Mouse (Mus musculus) mesoderm, embryonic 11.5 days (tissue): ENCODE data around the gene Krt79.

Experiments used
- DNase-seq: peaks from one replicate; pipeline ENCODE4 v3.0.0-alpha.2; 2012; ENCODE audit warnings: low read depth, low spot score

Gene Krt79

GRCm38 (mm10) chr15:101940274-101940829 is at the start of gene Krt79:
Krt79 (minus strand) TSS chr15:101940324.
- DNase-seq = no peak

DNA sequence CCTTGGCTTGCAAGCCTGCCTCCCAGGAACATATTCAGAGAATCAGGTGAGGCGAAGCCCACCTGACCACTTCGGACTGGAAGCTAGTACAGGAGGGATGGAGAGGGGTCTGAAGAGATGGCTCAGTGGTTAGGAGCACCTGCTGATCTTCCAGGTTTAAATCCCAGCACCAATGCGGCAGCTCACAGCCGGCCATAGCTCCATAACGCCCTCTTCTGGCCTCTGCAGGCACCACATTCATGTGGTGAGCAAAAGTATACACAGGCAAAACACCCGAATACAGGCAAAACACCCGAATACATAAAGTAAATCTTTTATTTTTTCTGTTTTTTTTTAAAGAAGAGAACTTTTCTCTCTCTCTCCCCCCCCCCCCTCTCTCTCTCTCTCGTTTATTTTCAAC is 48.6 kb upstream of the Krt79 start:
- DNase-seq = no peak

DNA sequence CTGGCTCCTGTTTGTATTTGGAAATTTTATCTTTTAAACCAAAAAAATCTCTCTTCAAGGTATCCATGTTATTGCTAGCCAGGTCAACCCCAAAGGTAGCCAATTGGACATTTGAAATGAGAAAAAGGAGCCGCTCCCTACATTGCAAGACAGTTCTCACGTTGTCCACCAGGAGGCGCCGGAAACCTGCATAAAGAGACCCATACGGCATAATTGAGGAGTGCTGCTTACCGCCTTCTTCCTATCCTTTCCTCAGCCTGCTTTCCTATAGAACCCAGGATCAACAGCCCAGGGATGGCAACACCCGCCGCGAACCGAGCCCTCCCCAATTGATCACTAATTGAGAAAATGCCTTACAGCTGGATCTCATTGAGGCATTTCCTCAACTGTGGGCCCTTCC is 48.0 kb upstream of the Krt79 start:
- DNase-seq = peak; percentile 87

DNA sequence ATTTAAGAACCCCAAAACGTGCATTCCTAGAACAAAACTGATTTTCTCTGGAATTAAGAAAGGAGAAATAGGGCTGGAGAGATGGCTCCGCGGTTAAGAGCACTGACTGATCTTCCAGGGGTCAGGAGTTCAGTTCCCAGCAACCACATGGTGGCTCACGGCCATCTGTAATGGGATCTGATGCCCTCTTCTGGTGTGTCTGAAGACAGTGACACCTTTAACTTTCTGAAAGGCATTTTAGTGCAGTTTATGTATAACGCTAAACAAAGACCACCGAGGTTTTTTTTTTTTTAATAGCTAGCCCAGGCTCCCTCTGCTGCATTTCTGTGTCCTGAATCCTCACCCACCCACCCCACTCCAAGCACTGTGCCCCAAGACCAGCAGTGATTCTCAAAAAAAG is 44.6 kb upstream of the Krt79 start:
- no peak for DNase-seq

DNA sequence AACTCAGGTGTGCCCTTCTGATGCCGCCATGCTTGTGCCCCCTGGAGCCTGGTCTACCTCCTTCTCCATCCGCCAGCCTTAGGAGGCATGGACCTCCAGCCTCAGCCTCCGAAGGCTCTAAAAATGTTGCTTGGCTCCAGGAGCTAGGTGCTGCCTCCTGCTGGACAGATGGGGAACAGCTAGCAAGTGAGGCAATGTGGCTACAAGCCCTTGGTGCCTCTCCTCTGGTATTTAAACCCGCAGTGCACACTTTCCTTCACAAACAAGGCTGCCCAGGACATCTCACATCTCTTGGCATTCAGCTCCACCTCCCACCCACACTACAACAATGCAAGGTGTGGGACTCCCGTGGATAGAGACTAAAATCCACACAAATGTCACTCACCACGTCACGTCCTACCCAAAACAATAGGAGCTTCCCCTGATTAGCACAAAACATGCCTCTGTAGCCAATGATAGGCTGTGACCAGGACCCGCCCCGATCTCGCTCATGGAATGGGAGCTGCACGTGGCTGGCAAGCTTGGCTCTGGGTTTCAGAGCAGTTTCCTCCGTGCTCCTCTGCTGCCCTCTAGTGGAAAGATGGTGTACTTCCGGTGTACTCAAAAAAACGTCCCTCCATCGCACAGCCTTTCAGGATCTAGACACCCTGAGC is 44.0 kb upstream of the Krt79 start:
- DNase-seq = peak; percentile 97

DNA sequence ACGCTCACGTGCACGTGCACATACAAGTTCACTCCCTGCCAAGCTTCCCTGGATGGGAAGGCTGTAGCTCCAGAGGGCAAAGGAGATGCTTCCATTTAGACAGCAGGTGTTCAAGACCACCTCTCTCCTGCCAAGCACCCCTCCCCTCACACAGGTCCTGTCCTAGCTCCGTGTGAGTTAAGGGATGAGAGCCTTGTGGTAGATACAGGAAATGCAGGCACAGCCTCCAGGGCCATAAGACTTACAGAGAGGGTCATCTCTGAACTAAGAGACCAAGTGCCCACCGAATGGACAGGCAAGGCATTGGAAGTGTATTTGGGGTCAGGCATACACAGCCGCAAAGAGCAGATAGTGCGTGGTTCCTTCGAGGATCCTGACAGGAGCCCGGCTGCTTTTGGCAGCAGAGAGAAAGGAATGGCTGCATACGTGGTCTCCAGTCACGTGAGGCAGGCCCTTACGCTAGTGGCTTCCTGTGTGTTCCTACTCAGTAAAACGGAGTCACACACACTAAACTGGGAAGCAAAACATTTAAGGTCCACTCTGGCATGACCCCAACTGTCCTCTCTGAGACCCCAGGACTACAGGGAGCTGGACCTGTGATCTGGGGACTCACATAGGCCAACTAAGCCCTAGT is 43.3 kb upstream of the Krt79 start:
- DNase-seq = no peak

DNA sequence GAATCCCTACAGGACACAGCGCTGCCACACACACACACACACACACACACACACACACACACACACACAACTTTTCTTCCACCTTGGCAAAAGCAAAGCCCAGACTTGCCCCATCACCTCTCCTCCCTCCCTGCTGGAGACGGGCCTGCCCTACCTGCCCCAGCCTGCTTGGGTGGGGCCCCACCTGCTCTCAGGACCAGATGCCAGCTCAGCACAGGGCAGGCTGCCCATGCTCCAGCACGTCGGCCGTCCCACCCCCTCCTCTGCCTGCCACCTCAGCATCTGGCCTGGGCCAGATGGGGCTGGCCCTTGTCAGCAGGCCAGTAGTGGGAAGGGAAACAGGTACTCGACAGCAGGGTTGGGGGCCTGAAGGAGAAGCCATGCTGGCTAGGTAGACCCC is 40.7 kb upstream of the Krt79 start:
- DNase-seq = no peak

DNA sequence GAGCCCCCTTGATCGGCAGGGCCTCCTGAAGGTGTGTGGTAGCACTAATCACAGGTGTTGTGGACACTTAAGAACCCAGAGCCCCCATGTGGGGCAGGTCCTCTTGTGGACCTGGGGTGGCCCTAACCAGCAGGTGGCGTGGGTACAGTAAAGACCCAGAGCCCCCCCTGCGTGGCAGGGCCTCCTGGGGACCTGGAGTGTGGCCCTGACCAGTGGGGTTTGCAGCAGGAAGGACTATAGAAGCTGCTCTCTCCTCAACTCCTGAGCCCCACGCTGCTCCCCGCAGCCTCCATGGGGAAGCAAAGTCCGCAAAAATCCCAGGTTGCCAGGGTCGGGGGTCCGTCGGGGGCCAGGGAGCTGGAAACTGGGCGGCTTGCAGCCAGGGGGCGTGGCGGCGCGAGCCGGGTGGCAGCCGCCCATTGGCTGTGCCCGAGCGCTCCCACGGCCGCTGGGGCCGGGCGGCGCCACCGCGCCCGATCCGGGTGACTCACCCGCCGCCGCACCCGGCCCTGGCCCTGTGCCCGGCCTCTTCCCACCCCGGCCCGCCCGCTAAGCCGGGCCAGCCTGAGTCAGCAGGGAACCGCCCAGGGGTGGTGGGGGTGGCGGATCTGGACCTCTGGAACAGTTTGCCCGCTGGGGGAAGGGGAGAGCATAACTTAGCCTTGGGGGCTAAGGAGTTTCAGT is 37.1 kb upstream of the Krt79 start:
- peak; percentile 80 for DNase-seq

- DNase-seq = no peak
Observed at GRCm38 (mm10) chr15:101976641-101977040, 36.5 kb upstream of the Krt79 start.

DNA sequence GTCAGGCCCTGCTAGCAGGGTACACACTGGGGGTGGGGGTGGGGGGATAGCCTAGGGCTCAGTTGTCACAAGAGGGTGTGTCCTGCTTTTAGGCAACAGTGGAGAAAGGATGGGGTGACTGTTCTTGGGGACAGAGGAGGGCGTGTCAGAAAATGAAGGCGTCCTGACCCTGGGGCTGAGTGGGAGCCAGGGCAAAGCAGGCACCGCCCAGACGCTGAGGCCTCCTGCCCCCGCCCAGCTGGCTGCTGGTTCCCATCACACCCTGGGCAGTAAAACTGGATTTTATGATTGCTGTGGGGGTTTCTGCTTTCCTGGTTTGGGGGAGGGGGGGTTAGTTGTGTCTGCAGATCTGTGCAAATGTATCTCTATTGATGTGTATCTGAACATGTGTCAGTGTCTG is 35.9 kb upstream of the Krt79 start:
- DNase-seq = peak; percentile 15

DNA sequence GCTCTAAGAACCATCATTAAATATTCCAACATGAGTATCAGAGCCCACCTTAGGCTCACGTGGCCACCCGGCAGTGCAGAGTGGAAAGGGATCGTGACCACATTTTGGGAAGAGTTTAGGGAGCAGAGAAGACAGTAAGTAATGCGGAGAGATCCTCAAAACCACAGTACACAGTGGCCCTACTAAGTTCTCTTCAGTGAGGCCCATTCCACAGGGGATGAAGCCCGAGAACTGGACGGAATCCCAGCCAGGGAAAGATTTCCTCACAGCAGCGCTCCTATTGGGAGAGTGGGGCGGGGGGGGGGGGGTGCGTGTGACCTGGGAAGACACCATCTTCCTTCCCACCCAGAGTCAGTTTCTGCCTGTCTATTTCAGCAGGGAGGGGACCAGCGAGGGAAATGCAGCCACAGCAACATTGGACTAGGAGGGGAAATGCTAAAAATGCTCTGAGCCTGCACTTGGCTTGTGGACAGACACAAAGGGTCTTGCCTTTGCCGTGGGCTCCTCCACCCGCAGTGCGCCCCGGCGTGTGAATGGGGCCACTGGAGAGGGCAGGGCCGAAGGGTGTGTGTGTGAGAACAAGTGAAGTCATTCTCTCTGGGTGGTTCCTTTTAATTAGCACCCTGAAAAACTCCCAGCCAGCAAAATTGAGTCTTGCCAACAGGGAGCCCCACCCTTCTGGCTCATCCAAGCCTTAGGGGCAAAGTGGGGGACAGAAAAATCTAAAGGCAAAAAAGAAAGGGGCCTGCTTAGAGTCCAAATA is 34.1 kb upstream of the Krt79 start:
- no peak for DNase-seq

DNA sequence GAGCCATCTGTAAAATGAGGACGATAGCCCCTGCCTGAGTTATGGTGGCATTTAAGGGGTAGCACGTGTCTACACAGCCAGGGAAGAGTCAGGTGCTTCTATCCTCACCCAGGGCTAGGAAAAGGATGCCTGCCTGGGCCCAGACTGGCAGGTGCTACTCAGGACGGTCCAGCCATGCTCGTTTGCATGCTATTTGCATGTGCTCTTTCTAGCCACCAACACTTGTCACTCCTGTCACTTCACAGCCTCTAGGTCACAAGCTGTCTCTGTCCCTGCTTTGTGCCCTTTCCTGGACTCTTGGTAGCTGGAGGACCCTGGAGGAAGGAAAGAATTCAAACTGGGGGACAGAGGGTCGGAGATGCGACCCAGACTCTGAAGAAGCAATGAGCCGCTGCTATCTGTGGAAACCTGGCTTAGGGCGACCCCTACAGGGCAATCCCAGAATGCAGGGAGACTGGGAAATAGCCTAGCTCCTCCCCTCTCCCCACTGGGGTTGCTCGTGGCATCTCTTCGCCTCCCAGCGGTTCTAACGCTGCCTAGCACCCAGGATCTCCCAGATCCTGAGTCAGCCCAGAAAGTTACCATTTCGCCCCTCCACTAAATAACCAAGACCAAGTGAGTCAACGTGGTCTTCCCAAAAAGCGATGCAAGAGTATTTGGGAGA is 33.4 kb upstream of the Krt79 start:
- DNase-seq = peak; percentile 97

- peak; percentile 82 for DNase-seq
Observed at GRCm38 (mm10) chr15:101970536-101970935, 30.4 kb upstream of the Krt79 start.

GRCm38 (mm10) chr15:101966808-101967207 is 26.7 kb upstream of the Krt79 start:
- DNase-seq = no peak

- no peak for DNase-seq
Observed at GRCm38 (mm10) chr15:101958891-101959290, 18.8 kb upstream of the Krt79 start.

- DNase-seq = no peak
Observed at GRCm38 (mm10) chr15:101954187-101954586, 14.1 kb upstream of the Krt79 start, which contains the start of gene Krt78. Krt78 (minus strand) TSS chr15:101954287.

DNA sequence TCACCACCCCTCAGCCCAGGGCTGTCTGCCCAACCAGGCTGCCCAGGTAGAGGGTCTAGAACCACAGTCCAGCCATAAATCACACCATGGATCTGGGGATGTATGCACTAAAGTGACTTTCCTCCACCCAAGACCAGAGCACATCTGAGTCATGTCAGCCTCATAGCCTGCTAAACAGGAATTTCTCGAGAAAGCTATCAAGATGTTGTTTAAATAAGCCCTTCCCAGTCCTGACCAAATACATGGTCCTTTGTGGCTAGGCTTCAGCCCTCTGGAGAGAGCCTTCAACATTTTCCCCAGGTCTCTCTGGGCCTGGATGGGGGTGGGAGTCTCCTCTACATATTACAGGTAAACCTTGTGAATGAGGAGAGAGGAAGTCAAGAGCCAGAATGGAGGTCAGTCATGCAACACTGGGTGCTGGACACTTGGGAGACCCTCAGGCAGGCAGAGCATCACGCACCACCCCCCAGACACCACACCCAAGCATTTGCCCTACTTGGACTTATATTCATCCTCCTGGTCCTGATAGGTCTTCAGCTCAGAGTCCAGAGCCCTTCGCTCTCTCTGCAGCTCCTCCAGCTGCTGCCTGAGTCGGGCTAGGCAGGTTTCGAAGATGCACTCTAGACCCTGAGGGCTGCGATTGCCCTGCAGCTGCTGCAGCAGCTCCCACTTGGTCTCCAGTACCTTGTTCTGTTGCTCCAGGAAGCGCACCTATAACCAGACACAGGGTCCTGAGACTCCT is 12.8 kb upstream of the Krt79 start:
- DNase-seq = no peak

DNA sequence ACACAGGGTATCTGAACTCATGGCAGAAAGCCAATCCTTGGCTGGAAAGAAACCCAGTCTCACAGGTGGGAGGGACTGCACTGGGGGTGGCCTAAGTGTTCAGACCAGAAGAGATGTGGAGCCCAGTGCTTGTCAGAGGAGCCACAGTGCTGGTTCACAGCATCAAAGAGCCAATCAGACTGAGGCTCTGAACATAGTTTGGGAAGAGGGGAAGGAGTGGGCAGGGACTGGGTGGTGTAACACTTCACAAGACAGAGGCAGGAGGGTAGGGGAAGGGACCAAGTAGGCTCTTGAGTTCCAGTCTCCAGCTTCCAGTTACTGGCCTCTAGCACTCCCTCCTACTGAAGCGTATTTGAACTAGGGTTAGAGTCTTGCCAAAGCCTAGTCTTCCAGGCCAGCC is 5.3 kb upstream of the Krt79 start:
- no peak for DNase-seq

DNA sequence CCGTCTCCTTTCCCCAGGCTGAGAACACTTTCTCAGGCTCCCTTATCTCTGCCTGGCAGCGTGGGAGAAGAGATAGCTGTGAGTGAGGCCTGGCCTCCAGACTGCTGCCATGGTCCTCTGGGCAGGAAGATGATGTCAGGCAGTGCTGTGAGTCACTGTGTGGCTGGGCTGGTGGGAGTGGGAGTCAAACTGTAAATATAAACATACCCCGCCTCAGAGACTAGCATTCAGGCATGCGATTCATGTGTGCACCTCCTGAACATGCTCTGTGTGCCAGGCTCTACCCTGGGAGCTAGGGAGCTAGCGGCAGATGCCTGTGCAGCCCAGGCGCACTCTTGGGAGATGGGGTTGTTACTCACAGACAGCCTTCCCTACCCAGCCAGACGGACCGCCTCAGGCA is 1.8 kb upstream of the Krt79 start:
- DNase-seq = no peak

- DNase-seq = no peak
Observed at GRCm38 (mm10) chr15:101938600-101939308, 1.4 kb downstream of the Krt79 start.
